Mouse (Mus musculus): ENCODE results near the gene Secisbp2. TPM values are rescaled to one million over a fixed set of nuclear protein-coding genes. Genes with fewer than 3 reads are reported as not detected.
"Not testable (repeated sequence)": the region's sequence is repeated elsewhere in the genome, so short reads cannot be mapped to it uniquely, and the experiment has no call there.

Gene Secisbp2
- 10 to 100 TPM; 15.1 to 22.2 TPM for total RNA-seq (2021)

GRCm38 (mm10) chr13:51651408-51652064 is at the start of gene Secisbp2:
Gene Secisbp2 (plus strand): TSS chr13:51651697.
- DNase-seq (ENCODE audit: low spot score in 2 of 2), result peak; percentile 96 to 98
- intact Hi-C loops (cut with DNase I), result no loop called here

- DNase-seq (ENCODE audit: low spot score in 2 of 2), result no peak
- intact Hi-C loops (cut with DNase I), result loop anchor here (1.0 to 10.0 kb wide), 3 partner anchors 14 to 408 kb away; partner anchors contain the start of gene Shc3
These were observed 48.7 kb upstream of the Secisbp2 start for GRCm38 (mm10) chr13:51602764-51603163.

DNA sequence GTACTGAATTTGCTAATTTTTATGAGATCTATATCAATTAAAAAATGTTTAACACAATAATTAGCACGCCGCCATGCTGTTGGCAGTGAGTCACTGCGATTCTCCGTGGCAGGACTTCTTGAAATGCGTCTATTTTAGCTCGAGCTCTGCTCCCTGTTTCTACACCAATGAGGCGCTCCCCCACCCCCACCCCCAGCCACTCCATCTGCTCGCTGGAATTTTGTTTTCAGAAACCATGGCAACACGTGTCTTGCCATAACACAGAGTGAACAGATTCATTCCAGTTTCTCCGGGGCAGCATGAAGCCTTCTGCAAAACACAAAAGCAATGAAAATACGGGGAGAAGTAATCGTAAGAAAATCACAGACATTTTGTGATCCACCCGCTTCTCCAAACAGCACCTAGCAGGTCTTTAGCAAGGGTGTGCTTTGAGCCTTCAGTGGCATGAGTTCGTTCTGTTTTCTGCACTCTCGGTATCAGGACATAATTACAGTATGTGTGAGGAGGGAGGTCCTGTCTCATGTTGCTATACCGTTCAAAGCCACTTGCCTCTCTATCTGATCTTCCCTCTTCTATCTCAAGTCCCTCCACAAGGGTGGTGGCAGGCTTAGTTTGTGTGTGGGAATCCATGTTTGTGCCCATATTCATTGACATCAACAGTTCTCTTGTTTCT is 48.1 kb upstream of the Secisbp2 start:
- intact Hi-C loops (cut with DNase I), result loop anchor here (1.0 to 10.0 kb wide), 3 partner anchors 13 to 409 kb away; partner anchors contain the start of gene Shc3
- DNase-seq (ENCODE audit: low spot score in 2 of 2), result peak; percentile 60 to 68

- intact Hi-C loops (cut with DNase I), result loop anchor here (1.0 to 10.0 kb wide), 3 partner anchors 12 to 409 kb away; partner anchors contain the start of gene Shc3
- peak in 1 of 2 experiments; percentile 52 for DNase-seq (ENCODE audit: low spot score in 2 of 2)
These were observed 47.6 kb upstream of the Secisbp2 start for GRCm38 (mm10) chr13:51603894-51604244.

DNA sequence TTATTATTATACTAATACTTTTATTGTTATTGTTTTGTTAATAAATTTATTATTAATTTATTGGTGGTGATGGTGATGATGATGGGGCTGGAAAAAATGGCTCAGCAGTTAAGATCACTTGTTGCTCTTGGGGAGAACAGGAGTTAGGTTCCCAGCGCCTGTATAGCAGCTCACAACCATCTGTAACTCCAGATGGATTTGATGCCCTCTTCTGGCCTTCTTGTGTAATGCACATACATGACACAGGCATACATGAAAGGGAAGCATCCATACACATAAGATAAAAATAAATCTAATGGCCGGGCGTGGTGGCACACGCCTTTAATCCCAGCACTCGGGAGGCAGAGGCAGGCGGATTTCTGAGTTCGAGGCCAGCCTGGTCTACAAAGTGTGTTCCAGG is 42.3 kb upstream of the Secisbp2 start:
- DNase-seq (ENCODE audit: low spot score in 2 of 2), result no peak
- intact Hi-C loops (cut with DNase I), result loop anchor here (10.0 kb wide), 1 partner anchor 414 kb away; no protein-coding TSS in a partner anchor

DNA sequence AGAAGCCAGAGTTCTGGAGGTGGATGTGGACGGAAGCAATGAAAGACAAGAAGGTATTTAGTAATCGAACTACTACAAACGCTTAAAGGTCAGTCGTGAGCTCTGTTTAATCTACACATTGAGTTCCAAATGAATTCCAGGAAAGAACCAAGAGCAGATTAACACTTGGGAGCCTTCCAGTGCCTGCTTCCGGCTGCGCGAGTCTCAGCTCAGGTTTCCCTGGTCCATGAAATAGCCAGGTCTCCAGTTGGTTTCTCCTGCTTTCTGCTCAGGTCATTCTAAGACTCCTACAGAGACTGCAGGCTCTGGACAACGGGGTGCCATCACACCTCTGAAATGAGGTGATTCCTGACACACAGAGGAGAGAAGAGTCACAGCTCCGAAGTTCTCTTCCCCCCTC is 40.4 kb upstream of the Secisbp2 start:
- intact Hi-C loops (cut with DNase I), result no loop called here

GRCm38 (mm10) chr13:51611500-51611899 is 40.0 kb upstream of the Secisbp2 start:
- intact Hi-C loops (cut with DNase I), result no loop called here
- no peak for DNase-seq (ENCODE audit: low spot score in 2 of 2)

More for the DNA sequence above, 40.4 kb upstream of the Secisbp2 start:
- no peak for DNase-seq (ENCODE audit: low spot score in 2 of 2)

DNA sequence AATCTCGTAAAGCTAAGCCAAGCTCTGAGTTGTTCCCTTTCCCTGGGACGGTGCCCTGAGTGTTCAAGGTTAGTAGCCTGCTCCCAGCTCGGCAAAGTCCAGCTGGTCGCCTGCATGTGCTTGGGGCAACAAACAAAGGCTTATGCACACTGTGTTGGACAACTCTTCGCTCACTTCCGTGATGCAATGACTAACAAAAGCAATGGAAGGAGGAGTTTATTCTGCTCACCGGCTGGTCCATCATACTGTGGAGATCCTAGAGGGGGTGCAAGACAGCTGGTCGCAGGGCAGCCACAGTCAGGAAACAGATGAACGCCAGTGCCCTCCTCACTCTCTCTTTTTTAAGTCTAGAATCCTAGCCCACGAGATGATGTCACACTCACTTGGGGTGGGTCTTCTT is 35.7 kb upstream of the Secisbp2 start:
- no peak for DNase-seq (ENCODE audit: low spot score in 2 of 2)
- intact Hi-C loops (cut with DNase I), result loop anchor here (1.0 to 5.0 kb wide), 4 partner anchors 13 to 669 kb away; partner anchors contain the start of gene Shc3

- DNase-seq (ENCODE audit: low spot score in 2 of 2), result peak; percentile 79 to 86
- intact Hi-C loops (cut with DNase I), result loop anchor here (1.0 to 5.0 kb wide), 4 partner anchors 13 to 669 kb away; partner anchors contain the start of gene Shc3
These were observed 35.0 kb upstream of the Secisbp2 start for GRCm38 (mm10) chr13:51616417-51617044.

- intact Hi-C loops (cut with DNase I), result loop anchor here (2.0 to 5.0 kb wide), 3 partner anchors 49 to 670 kb away; partner anchors contain the start of gene Shc3
- no peak for DNase-seq (ENCODE audit: low spot score in 2 of 2)
These were observed 34.2 kb upstream of the Secisbp2 start for GRCm38 (mm10) chr13:51617306-51617705.

DNA sequence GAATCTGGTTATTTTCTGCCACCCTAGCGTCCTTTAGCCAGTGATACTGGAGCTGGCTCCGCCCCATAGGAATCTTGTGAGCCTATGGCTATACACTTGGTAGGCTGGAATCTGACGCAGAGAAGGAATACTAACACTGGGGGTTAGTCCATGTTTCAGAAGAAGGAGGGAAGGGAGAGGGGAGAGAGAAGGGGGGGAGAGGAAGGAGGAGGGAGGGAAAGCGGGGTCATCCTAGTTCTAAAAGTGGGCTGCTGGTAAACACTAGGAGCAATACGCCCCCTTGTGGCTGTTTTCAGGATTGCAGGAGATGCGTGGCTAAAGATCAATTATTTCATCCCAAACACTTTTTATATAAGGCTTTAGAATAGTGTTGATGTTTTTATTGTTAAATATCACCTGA is 33.6 kb upstream of the Secisbp2 start:
- DNase-seq (ENCODE audit: low spot score in 2 of 2), result peak; percentile 52 to 62
- intact Hi-C loops (cut with DNase I), result loop anchor here (2.0 to 5.0 kb wide), 3 partner anchors 49 to 671 kb away; partner anchors contain the start of gene Shc3

DNA sequence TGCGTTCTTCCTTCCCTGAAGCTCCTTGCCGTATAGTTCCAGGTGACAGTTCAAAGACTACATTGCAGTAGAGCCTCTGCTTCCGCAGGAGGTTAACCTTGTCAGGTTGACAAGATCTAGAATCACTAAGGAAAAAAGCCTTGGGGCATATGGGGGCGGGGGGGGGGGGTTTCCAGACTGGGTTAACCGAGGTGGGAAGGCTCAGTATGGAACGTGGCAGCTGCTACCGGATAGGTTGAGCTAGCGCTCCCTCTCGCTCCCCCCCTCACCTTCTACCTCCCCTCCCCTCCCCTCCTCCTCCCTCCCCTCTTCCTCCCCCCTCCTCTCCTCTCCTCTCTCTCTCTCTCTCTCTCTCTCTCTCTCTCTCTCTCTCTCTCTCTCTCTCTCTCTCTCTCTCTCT is 32.9 kb upstream of the Secisbp2 start:
- intact Hi-C loops (cut with DNase I), result loop anchor here (5.0 kb wide), 2 partner anchors 196 to 671 kb away; no protein-coding TSS in a partner anchor
- DNase-seq (ENCODE audit: low spot score in 2 of 2), result no peak

- intact Hi-C loops (cut with DNase I), result no loop called here
- no peak for DNase-seq (ENCODE audit: low spot score in 2 of 2)
These were observed 28.9 kb upstream of the Secisbp2 start for GRCm38 (mm10) chr13:51622626-51623025.

DNA sequence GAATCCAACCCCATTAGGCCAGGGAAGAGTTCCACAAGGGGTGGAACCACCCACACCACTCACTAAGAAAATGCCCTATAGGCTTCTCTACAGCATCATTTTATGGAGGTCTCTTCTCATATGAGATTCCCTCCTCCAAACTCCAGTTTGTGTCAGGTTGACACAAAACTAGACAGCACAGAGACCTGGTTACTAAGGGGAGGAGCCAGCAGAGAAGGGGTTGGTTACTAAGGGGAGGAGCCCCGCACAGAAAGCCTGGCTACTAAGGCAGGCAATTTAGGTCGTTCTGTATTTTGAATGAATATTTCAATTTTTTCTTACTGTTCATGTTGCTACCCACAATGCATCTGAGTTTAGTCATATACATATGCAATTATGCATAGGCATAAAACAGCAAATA is 27.8 kb upstream of the Secisbp2 start:
- DNase-seq (ENCODE audit: low spot score in 2 of 2), result no peak
- intact Hi-C loops (cut with DNase I), result no loop called here

DNA sequence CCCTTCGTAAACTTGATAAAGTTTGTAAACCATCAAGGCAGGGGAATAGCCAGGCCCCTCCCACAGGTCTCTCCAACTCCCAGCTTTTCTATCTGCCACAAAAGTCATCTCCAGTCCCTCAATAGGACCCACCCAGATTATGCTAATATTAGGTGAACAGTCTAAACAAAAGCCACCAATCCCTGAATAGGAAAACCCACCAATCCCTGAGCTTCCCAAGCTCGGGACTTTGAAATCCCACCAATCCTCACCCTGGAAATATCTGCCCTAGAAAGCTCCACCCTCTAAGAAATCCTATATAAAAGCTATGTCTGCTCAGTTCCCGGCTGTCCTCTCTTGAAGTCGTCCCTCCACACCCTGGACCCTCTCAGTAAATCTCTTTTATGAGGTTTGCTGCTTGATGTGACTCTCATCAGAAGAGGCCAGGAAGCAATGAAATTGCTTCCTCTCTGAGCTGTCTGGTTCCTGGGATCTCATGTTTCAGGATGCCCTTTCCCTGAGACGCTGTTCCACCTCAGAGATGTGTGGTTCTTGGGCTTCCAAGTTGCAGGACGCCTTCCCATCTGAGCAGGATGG is 23.1 kb upstream of the Secisbp2 start:
- no peak for DNase-seq (ENCODE audit: low spot score in 2 of 2)
- intact Hi-C loops (cut with DNase I), result no loop called here

- no peak for DNase-seq (ENCODE audit: low spot score in 2 of 2)
- intact Hi-C loops (cut with DNase I), result no loop called here
These were observed 20.0 kb upstream of the Secisbp2 start for GRCm38 (mm10) chr13:51631354-51631992.

DNA sequence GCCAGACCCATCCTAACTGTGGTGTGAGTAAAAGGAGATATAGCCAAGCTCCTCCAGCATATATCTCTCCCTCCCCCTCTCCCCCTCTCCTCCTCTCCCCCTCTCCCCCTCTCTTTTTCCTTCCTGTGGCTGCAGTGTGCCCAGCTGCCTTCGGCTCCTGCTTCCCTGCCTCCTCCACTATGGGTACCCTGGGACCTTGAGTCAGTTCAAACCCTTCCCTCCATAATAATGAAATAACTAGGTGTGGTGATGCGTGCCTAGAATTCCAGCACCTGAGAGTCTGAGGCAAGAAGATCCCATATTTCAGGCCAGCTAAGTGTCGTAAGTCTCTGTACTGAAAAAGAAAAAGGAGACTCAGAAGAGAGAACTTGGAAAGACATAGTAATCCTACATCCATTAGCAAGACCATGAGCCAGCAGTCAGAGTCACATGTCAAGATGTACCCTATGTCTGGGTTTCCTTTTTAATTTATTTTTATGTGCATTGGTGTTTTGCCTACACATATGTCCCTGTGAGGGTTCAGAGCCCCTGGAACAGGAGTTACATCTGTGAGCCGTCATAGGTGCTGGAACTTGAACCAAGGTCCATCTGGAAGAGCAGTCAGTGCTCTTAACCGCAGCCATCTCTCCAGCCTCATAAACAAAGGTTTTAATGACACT is 18.8 kb upstream of the Secisbp2 start:
- DNase-seq (ENCODE audit: low spot score in 2 of 2), result no peak
- intact Hi-C loops (cut with DNase I), result no loop called here

- intact Hi-C loops (cut with DNase I); DNase-seq (ENCODE audit: low spot score in 2 of 2): not testable (repeated sequence)
These were observed 16.1 kb upstream of the Secisbp2 start for GRCm38 (mm10) chr13:51635384-51635783.

DNA sequence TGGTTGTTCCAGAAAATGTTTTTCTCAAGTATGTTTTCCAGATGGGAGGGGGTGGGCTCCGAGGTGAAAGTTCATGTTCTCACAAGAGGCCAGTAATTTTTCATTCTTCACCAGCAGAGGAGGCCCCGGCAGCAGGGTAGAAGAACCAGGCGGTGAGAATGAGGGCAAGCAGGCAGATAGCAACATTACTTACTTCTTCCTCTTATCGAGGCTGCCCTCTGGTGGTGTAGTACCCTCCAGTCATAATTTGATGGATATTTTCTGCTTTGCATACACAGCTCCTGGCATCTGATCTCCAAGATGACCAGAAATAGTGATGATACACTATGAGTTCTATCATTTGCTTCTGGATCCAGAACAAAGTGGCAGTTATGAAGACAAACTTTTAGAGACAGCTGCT is 12.5 kb upstream of the Secisbp2 start:
- intact Hi-C loops (cut with DNase I), result no loop called here
- no peak for DNase-seq (ENCODE audit: low spot score in 2 of 2)
